Mouse (Mus musculus) kidney, postnatal 14 days (tissue): Measurements from ENCODE around the gene Tbc1d17.

Experiments
- DNase-seq: peaks from one replicate; pipeline ENCODE4 v3.0.0; 2022; ENCODE audit warnings: mixed read lengths

Gene Tbc1d17

GRCm38 (mm10) chr7:44821666-44822448 lies 27.0 kb downstream of the Tbc1d17 start:
- no peak for DNase-seq

GRCm38 (mm10) chr7:44820525-44820924 lies 28.4 kb downstream of the Tbc1d17 start:
- DNase-seq, result no peak

DNA sequence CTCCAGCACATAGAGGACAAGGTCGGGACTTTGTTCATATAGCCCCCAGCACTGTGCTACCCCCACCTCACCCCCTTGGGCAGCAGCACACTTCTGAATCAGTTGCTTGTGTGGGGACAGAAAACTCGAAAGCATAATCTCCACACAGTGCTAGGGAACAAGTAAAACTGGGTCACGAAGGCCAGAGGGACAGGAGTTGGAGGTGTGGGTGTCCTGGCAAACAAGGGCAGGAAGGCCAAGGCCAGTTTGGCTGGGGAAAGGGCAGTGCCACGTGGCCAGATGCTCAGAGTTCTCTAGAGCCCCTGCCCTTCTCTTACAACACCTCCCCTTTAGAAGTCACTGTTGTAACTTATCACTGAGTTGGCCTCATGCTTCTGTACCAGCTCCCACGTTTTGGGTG lies 29.0 kb downstream of the Tbc1d17 start:
- no peak for DNase-seq

DNA sequence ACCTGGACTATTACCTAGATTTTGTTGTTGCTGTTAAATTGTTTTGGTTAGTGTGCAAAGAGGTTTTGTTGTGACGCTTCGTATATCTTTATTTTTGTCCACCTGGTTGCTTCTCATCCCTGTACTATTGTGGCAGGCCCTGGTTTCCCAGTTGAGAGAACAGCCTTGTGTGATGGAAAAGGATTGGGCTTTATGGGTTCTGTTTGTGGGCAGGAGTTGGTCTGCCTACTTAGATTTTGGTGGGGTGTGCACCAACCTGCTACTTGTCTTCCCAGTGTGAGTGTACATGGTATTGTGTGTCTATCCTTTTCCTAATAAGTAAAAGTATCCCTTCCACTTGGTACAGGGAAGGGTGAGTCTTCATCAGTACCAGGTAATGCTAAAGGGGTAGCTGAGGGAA lies 29.5 kb downstream of the Tbc1d17 start:
- no peak for DNase-seq

GRCm38 (mm10) chr7:44818751-44819235 lies 30.1 kb downstream of the Tbc1d17 start:
- no peak for DNase-seq

DNA sequence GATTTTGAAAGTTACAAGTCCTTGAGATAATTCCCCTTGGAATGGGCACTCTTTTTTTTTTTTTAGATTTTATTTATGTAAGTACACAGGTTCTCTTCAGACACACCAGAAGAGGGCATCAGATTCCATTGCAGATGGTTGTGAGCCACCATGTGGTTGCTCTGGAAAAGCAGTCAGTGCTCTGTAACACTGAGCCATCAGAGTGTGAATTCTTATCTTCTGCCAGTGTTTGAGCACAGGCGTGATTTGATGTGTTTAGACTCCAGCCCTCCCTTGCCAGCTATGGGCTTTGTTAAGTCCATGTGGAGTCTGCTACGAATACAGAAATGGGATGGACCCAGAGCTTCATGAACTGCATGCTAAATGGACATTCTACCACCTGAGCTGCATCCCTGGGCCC lies 30.7 kb downstream of the Tbc1d17 start:
- no peak for DNase-seq

DNA sequence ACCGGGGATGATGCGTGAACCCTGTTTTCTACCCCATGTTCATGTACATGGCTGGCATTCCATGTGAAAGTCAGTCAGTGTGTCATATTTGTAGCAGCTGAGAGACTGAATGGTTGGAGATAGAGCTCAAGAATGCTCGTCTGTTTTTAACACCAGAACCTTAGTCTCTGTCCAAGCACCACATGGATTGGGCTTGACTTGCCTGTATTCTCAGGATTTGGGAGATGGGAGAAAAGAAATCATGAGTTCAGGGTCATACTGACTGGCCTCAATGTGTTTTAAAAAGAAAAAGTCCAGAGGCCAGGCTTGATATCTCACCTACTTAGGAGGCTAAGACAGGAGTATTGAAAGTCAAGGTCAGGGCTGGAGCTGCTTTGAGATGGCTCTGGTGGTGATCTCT lies 31.4 kb downstream of the Tbc1d17 start:
- DNase-seq, result no peak

- peak; percentile 76 for DNase-seq
These were observed 32.3 kb downstream of the Tbc1d17 start, which contains the start of gene Atf5 for GRCm38 (mm10) chr7:44816470-44817021. Gene Atf5, minus strand, starts transcription at chr7:44816658.

DNA sequence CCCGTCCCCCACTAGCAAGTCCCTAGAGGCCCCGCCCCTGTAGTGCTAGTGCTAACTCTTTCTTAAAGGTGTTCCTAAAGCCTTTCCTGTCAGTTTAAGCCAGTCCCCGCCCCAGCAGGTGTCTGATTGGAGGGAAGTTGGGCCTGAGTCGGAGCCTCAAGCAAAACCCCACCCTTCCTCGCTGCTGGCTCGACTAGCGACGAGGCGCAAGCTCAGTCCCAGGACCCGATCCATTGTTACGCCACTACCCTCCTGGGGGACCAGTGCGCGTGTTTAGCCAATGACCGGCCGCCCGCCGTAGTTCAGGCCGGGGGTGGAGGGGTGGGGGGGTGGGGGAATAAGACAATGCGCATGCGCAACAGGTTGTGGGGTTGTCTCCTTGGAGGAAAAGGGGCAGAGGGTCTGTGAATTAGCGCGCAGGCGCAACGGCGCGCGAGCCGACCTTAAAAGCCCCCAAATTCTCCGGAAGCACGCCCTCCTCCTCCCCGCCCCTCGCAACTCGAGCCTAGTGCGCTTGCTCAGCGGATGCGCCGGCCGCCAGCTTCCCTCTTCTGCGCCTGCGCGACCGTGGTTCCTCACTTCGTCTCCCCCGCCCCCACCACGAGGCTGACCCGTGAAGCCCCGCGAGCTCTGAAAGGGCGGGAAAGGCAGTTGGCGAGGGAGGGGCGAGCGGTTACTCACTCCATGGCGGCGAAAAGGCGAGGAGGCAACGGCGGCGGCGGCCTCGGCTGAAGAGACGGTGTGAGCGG lies 33.0 kb downstream of the Tbc1d17 start, which contains the start of the genes Nup62 and Il4i1:
TSS of gene Nup62 (plus strand) at position 368 of the 749 bp plus-strand sequence.
TSS of gene Il4i1 (plus strand) at position 667 of the 749 bp plus-strand sequence.
- DNase-seq, result peak; percentile 100

- DNase-seq, result no peak
These were observed 33.8 kb downstream of the Tbc1d17 start for GRCm38 (mm10) chr7:44814952-44815553.

DNA sequence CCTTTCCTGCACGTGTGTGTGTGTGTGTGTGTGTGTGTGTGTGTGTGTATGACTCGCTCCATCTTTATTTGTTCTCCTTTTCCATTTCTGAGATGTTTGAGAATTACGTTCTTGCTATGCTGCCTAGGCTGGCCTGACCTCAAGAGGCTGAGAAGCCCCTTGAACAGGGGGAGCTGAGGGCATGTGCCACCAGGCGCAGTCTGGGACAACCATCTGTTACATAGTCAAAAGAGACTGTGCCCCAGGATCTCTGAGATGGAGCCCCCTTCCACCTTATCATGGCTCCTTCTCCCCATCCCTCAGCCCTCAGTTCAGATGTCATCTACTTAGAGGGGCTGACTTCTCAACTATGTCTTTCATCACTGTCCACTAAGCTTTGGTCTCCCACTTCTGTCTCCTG lies 34.5 kb downstream of the Tbc1d17 start:
- DNase-seq, result no peak

- no peak for DNase-seq
These were observed 34.9 kb downstream of the Tbc1d17 start for GRCm38 (mm10) chr7:44813985-44814384.

- no peak for DNase-seq
These were observed 36.1 kb downstream of the Tbc1d17 start for GRCm38 (mm10) chr7:44812651-44813325.

DNA sequence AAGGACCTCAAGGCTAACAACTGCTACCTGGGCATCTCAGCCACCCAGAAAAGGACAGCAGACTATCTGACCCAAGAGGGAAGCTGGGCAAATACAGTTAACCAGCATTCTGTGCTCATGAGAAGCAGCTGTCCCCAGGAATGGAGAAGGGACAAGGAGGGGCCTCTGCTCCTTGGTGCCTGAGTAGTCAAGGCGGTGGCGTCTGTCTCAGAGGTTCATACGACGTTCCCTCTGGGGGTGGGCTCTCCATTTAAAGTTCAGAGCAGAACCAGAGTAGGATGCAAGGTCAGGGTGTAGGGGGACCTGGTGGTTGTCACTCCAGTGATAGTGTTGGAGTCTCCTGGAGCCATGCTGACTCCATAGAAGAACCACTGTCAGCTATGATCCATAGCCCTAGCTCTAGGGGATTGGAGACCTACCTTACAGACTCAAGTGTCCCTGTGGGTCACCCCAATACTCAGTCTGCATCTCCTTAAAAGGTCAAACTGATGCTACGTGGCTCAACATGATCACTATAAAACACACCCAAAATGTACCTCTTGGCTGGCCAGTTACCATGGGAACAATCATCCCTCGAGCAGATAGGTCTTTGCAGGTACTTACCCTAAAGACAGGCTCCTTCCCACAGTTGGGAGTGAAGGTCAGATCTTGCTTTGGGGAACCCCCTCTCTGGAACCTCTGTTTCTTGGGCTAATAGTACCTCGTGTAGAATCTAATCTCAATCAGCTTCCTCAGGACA lies 37.9 kb downstream of the Tbc1d17 start:
- no peak for DNase-seq

DNA sequence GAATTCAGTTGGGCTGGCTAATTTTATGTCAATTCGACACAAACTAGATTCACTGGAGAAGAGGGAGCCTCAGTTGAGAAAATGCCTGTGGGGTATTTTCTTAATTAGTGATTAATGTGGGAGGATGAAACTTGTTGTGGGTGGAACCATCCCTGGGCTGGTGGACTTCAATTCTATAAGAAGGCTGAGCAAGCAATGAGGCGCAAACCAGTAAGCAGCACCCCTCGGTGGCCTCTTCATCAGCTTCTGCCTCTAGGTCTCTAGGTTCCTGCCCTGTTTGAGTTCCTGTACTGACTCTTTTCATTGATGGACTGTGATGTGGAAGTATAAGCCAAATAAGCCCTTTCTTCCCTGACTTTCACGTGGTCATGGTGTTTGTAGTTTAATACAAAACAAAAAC lies 38.5 kb downstream of the Tbc1d17 start:
- no peak for DNase-seq

DNA sequence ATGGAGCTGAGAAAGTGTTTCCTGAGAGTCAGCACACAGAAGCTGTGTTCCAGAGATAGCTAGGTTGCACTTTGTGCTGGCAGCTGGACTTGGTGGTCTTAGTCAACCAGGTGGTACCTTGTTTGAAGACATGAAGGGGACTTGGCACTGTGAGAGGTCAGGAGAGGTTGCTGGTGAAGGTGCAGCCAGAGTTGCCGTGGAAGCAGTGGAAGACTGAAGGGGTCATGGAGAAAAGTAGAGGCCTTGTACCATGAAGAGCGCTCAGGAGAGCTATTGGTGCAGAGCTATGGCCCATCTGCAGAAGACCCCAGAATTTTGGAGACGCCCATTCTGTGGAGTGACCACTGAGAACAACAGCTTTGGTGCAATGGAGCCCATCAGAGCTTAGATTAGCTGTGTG lies 39.4 kb downstream of the Tbc1d17 start:
- no peak for DNase-seq

DNA sequence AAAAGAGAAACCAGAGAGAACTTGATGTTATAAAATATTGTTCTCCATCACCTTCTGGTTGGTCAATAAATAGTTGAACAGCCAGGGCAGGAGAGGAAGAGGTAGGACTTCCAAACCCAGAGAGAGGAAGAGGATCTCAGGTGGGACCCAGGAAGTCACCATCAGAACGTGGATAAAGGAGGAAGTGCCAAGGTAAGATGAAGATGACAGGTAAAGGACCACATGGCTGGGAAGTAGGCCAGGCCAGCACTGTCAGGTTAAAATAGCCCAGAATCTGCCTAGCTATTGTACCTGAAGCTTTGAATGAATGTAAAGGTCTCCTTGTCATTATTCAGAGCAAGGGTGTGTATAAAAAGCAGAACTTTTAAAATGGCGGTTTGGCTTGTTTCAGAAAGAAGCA lies 40.0 kb downstream of the Tbc1d17 start:
- DNase-seq, result no peak

- no peak for DNase-seq
These were observed 56.1 kb downstream of the Tbc1d17 start for GRCm38 (mm10) chr7:44792781-44793180.

GRCm38 (mm10) chr7:44790066-44790465 lies 58.8 kb downstream of the Tbc1d17 start:
- DNase-seq, result no peak

DNA sequence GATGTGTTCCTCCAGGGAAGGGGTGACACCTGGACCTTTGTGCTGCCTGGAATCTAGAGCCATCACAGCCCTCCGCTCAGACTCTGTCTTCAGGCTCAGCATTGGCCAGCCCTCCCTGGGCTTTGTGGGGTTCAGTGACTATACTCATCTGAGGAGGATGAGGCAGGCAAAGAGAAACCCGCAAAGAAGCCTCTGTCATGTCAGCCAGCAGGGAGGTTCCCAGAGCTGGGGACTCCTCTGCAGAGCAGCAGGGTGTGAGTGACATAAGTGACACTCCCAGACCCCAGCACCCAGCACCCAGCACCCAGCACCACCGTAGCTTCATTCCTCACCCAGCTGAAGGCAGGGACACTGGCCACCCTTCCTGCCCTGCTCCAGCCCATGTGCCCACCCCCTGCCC lies 59.3 kb downstream of the Tbc1d17 start:
- DNase-seq, result no peak
